Mouse (Mus musculus) heart, embryonic 11.5 days (tissue): ENCODE results near the gene Ivd. TPM values are rescaled to one million over a fixed set of nuclear protein-coding genes. Genes with fewer than 3 reads are reported as not detected.

Experiments used
- ATAC-seq: fragments of 200-750 bp; cut with Nextera tagmentation; replicated peaks from 2 replicates; pipeline ENCODE4 v1.8.0; 2017; ENCODE audit warnings: moderate library complexity; ENCODE audit not compliant: insufficient number of reproducible peaks, low FRiP score, low TSS enrichment
- H3K27ac ChIP-seq: fragments of 300-500 bp; sonication (generic); 2 replicates; pipeline ENCODE4 v1.5.1; 2014; ENCODE audit warnings: mild to moderate bottlenecking, low read depth, low read length
- H3K27me3 ChIP-seq: fragments of 300-500 bp; sonication (generic); 2 replicates; pipeline ENCODE4 v1.6.1; 2014; ENCODE audit warnings: mild to moderate bottlenecking, low read length, mixed read lengths; ENCODE audit not compliant: control insufficient read depth, insufficient read depth
- H3K36me3 ChIP-seq: fragments of 300-500 bp; sonication (generic); 2 replicates; pipeline ENCODE4 v1.6.1; 2014; ENCODE audit warnings: mild to moderate bottlenecking, low read length, moderate library complexity, mixed read lengths; ENCODE audit not compliant: control insufficient read depth, insufficient read depth
- H3K4me1 ChIP-seq: fragments of 300-500 bp; sonication (generic); 2 replicates; pipeline ENCODE4 v1.6.1; 2014; ENCODE audit warnings: low read length; ENCODE audit not compliant: control insufficient read depth, insufficient read depth
- H3K4me2 ChIP-seq: fragments of 300-500 bp; sonication (generic); 2 replicates; pipeline ENCODE4 v1.6.1; 2014; ENCODE audit warnings: mild to moderate bottlenecking, moderate library complexity
- H3K4me3 ChIP-seq: fragments of 300-500 bp; sonication (generic); 2 replicates; pipeline ENCODE4 v1.5.1; 2014; ENCODE audit warnings: low read depth, low read length
- H3K9ac ChIP-seq: fragments of 300-500 bp; sonication (generic); 2 replicates; pipeline ENCODE4 v1.6.1; 2014; ENCODE audit warnings: mild to moderate bottlenecking, low read depth, low read length, moderate library complexity
- H3K9me3 ChIP-seq: fragments of 300-500 bp; sonication (generic); replicated peaks from 2 replicates; pipeline ENCODE4 v1.6.1; 2016; ENCODE audit warnings: low read length; ENCODE audit not compliant: control insufficient read depth
- WGBS: fragments of 180-500 bp; shearing (Covaris S2); extraction: QIAGEN DNeasy Blood & Tissue Kit; methylation state at CpG from one replicate; pipeline ENCODE4 v1.1.7; 2014; ENCODE audit not compliant: insufficient replicate concordance; 5-methylcytosine and 5-hydroxymethylcytosine counted together
- polyA plus RNA-seq: library from polyadenylated mRNA; unstranded; fragments of >200 nt; fragmentation: Nextera tagmentation; extraction: Ambion mirVana; gene quantifications from 2 replicates; pipeline ENCODE4 v1.2.1, GENCODE M21; 2014

Ivd gene
- 52.5 and 63.2 TPM in 2 replicates for polyA plus RNA-seq

- H3K27ac ChIP-seq: peak within 1 kb of the TSS; percentile 4; the same call in 1 of the 2 replicates
- no peaks in the 10 kb centered on the region for H3K36me3 ChIP-seq
- H3K4me2 ChIP-seq: peak within 1 kb of the TSS; percentile 75
- no peaks in the 10 kb centered on the region for H3K4me1 ChIP-seq
- under 1% methylated on average over 34 of the region's 34 CpGs for WGBS
- H3K9ac ChIP-seq: peak within 1 kb of the TSS; percentile 78
- H3K4me3 ChIP-seq: peak within 1 kb of the TSS; percentile 56
- peak; percentile 97 for ATAC-seq
- no peaks in the 10 kb centered on the region for H3K27me3 ChIP-seq
- no peaks in the 10 kb centered on the region for H3K9me3 ChIP-seq
These were observed at the start of gene Ivd for GRCm38 (mm10) chr2:118861454-118862339. Gene Ivd (plus strand): TSS chr2:118861954.

DNA sequence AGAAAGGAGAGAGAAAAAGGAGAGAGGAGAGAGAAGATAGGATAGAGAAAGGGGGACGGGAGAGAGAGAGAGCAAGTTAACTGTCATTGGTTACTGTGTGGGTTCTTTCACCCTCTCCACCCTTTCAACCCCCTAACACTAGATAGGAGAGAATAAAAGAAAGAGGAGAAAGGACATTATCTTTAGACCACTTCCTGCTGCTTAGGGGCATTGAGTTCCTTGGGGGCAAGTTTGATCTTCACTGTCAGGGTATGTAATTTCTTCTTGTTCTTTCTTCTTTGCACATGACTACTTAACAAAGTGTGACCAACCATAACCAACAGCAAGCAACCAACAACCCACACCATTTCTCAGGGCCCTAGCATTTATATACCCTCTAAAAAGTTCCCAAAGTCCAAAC, 49.0 kb upstream of the Ivd start:
- H3K9ac ChIP-seq: no peak overlapping the region

GRCm38 (mm10) chr2:118813981-118814836, 47.5 kb upstream of the Ivd start, which contains the start of gene Knstrn:
Gene Knstrn (plus strand): TSS chr2:118814003.
- Histone ChIP-seq H3K4me2 (peak within 1 kb of the TSS; percentile 70), H3K9me3 (no peaks in the 10 kb centered on the region), H3K4me1 (peaks cover 7% of the 10 kb centered on the region), H3K36me3 (peaks cover 19% of the 10 kb centered on the region), H3K27ac (peak within 1 kb of the TSS; percentile 80), H3K9ac (peak within 1 kb of the TSS; percentile 89), H3K4me3 (peak within 1 kb of the TSS; percentile 86), H3K27me3 (no peaks in the 10 kb centered on the region)
- peak; percentile 89 for ATAC-seq
- 1% methylated on average over 49 of the region's 49 CpGs for WGBS

More for the DNA sequence above, 49.0 kb upstream of the Ivd start:
- H3K27ac ChIP-seq: no peak overlapping the region
- 47% methylated on average over 1 of the region's 1 CpGs for WGBS
- peaks cover 4% of the 10 kb centered on the region for H3K36me3 ChIP-seq
- ATAC-seq: no peak
- H3K9me3 ChIP-seq: no peaks in the 10 kb centered on the region
- peaks cover 7% of the 10 kb centered on the region for H3K4me1 ChIP-seq
- H3K27me3 ChIP-seq: no peaks in the 10 kb centered on the region
- H3K4me2 ChIP-seq: no peak overlapping the region
- no peak overlapping the region for H3K4me3 ChIP-seq

GRCm38 (mm10) chr2:118822800-118823199, 39.0 kb upstream of the Ivd start:
- H3K4me1 ChIP-seq: no peaks in the 10 kb centered on the region
- peaks cover 59% of the 10 kb centered on the region for H3K36me3 ChIP-seq
- no peak overlapping the region for H3K9ac ChIP-seq
- H3K27ac ChIP-seq: no peak overlapping the region
- no peaks in the 10 kb centered on the region for H3K27me3 ChIP-seq
- H3K4me3 ChIP-seq: no peak overlapping the region
- 92% methylated on average over 5 of the region's 5 CpGs for WGBS
- H3K4me2 ChIP-seq: no peak overlapping the region
- no peaks in the 10 kb centered on the region for H3K9me3 ChIP-seq
- no peak for ATAC-seq

GRCm38 (mm10) chr2:118824396-118824795, 37.4 kb upstream of the Ivd start:
- peaks cover 47% of the 10 kb centered on the region for H3K36me3 ChIP-seq
- WGBS: 96% methylated on average over 4 of the region's 4 CpGs
- H3K4me2 ChIP-seq: no peak overlapping the region

DNA sequence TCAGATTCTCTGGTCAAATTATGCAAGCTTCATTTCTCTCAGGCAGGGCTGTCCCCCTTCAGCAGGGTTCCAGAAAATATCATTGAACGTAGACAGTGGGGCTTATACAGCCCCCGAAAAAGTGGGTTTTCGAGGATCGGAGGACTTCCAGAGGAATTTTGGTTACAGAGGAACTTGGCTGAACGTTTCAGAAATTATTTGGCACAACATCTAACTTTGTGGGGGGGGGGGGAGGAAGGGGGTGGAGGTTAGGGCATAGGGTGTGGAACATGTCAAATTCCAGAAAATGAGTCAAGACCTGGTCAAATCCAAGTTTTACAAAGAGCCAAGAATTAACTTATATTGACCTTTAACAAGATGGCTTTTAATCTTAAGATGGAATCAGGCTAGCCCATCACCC, 32.7 kb upstream of the Ivd start:
- no peak for ATAC-seq
- Histone ChIP-seq H3K27ac (no peak overlapping the region), H3K4me1 (no peaks in the 10 kb centered on the region), H3K4me2 (no peak overlapping the region), H3K4me3 (no peak overlapping the region), H3K27me3 (no peaks in the 10 kb centered on the region), H3K36me3 (peaks cover 50% of the 10 kb centered on the region), H3K9me3 (no peaks in the 10 kb centered on the region), H3K9ac (no peak overlapping the region)
- 95% methylated on average over 5 of the region's 5 CpGs for WGBS

More at GRCm38 (mm10) chr2:118824396-118824795, 37.4 kb upstream of the Ivd start:
- no peaks in the 10 kb centered on the region for H3K27me3 ChIP-seq
- no peak overlapping the region for H3K9ac ChIP-seq
- no peak overlapping the region for H3K27ac ChIP-seq
- no peaks in the 10 kb centered on the region for H3K9me3 ChIP-seq
- H3K4me3 ChIP-seq: no peak overlapping the region
- no peak for ATAC-seq
- H3K4me1 ChIP-seq: no peaks in the 10 kb centered on the region

DNA sequence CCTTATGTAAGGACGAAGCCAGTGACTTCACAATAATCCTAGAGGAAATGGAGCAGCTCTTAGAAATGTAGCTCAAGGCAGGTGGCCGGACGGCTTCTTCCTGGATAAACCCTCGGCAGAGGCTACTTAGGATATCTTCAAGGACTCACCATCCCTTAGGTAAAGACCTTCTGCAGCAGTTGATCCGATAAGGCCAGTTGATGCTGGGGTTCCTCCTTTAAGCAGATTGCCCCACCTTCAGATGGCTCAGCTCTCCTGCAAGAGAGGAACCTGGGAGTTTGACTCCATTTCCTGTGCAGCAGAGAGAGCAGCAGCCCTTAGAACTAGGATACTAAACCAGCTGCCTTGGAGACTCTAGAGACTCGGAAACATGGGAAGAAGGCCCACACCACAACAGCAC, 27.7 kb upstream of the Ivd start:
- peaks cover 21% of the 10 kb centered on the region for H3K36me3 ChIP-seq
- 92% methylated on average over 6 of the region's 6 CpGs for WGBS
- H3K4me1 ChIP-seq: no peaks in the 10 kb centered on the region
- no peak overlapping the region for H3K4me2 ChIP-seq
- no peaks in the 10 kb centered on the region for H3K9me3 ChIP-seq
- H3K27me3 ChIP-seq: no peaks in the 10 kb centered on the region
- ATAC-seq: no peak
- H3K9ac ChIP-seq: no peak overlapping the region
- no peak overlapping the region for H3K4me3 ChIP-seq
- H3K27ac ChIP-seq: no peak overlapping the region

DNA sequence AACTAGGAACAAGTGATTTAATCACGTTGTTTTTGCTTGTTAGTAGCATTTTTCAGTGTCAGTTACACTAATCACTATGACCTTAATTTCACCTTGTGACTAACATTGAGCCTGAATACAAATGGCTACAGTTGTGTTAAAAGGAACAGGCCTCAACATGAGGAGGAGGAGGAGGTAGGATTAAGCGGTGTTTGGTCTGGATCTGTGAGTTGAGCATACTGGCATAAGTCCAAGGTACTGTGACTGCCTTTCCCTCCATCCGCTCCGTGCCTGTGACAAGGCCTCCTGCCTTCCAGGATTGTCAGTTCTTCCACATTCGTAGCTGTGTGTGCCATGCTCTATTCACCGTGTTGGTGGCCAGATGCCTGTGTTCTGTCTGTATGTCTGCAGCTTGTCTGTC, 26.6 kb upstream of the Ivd start:
- H3K27ac ChIP-seq: no peak overlapping the region
- no peaks in the 10 kb centered on the region for H3K9me3 ChIP-seq
- H3K4me3 ChIP-seq: no peak overlapping the region
- peaks cover 14% of the 10 kb centered on the region for H3K36me3 ChIP-seq
- ATAC-seq: no peak
- H3K4me1 ChIP-seq: no peaks in the 10 kb centered on the region
- H3K4me2 ChIP-seq: no peak overlapping the region
- H3K27me3 ChIP-seq: no peaks in the 10 kb centered on the region
- WGBS: 80% methylated on average over 6 of the region's 6 CpGs
- H3K9ac ChIP-seq: no peak overlapping the region
